Mouse (Mus musculus): ENCODE results near the gene Olfr281. TPM values are rescaled to one million over a fixed set of nuclear protein-coding genes. Genes with fewer than 3 reads are reported as not detected.
A peak's percentile ranks its signal among the peaks of the same experiment; 100 is the strongest.

The Olfr281 gene
- polyA plus RNA-seq, 1 experiment from 2014 or later, result not detected

DNA sequence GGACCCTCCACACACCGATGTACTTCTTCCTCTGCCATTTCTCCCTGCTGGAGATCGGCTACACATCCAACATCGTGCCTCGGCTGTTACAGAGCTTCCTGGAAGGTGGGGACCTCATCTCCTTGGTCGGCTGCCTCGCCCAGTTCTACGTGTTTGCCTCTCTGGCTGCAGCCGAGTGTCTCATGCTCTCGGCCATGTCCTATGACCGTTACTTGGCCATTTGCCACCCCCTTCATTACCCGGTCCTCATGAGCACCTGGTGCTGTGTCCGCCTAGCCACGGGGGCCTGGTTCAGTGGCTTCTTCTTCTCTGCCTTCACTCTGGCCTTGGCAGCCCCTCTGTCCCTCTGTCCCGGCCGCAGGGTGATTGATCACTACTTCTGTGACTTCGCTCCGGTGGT, 45.2 kb downstream of the Olfr281 start:
- no peak overlapping the region for H3K4me3 ChIP-seq (ENCODE audit: low read depth, low read length)
- 83% methylated on average over 17 of the region's 17 CpGs for WGBS

DNA sequence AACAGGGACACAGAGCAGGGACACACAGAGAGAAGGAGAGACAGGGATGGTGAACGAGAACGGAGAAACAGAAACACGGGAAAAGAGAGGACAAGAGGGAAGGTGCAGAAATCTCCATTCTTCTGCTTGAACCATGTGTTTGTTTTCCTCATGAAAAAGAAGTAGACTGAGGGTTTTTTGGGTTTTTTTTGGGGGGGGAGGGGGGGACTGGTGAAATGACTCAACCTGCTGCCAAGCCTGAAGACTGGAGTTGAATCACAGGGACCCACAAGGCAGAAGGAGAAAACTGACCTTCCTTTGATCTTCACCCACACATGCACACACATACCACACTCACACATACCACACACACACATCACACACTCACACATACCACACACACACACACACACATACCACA, 50.9 kb downstream of the Olfr281 start:
- 67% methylated on average over 3 of the region's 3 CpGs for WGBS
- H3K4me2 ChIP-seq, result no peak overlapping the region
- DNase-seq (ENCODE audit: low spot score) (no peak), ATAC-seq (replicated peaks; ENCODE audit: low FRiP score) (no peak)
- no peaks in the 10 kb centered on the region for H3K36me3 ChIP-seq (ENCODE audit: control insufficient read depth, insufficient read depth, low read length)
- no peak overlapping the region for H3K9ac ChIP-seq (ENCODE audit: low read depth, low read length)
- no peaks in the 10 kb centered on the region for H3K4me1 ChIP-seq (replicated peaks; ENCODE audit: control insufficient read depth, insufficient read depth, low read length)
- no peak overlapping the region for H3K4me3 ChIP-seq (ENCODE audit: low read depth, low read length)
- H3K27me3 ChIP-seq (replicated peaks; ENCODE audit: control insufficient read depth, insufficient read depth, low read length), result no peaks in the 10 kb centered on the region
- H3K9me3 ChIP-seq (ENCODE audit: control insufficient read depth, low read length), result no peaks in the 10 kb centered on the region
- no peak overlapping the region for H3K27ac ChIP-seq (ENCODE audit: low read depth, low read length)

More for the DNA sequence above, 45.2 kb downstream of the Olfr281 start:
- H3K9ac ChIP-seq (ENCODE audit: low read depth, low read length), result no peak overlapping the region
- ATAC-seq (replicated peaks; ENCODE audit: low FRiP score) (no peak), DNase-seq (ENCODE audit: low spot score) (no peak)
- no peak overlapping the region for H3K27ac ChIP-seq (ENCODE audit: low read depth, low read length)
- H3K27me3 ChIP-seq (replicated peaks; ENCODE audit: control insufficient read depth, insufficient read depth, low read length), result no peaks in the 10 kb centered on the region
- no peaks in the 10 kb centered on the region for H3K4me1 ChIP-seq (replicated peaks; ENCODE audit: control insufficient read depth, insufficient read depth, low read length)
- no peak overlapping the region for H3K4me2 ChIP-seq
- no peaks in the 10 kb centered on the region for H3K36me3 ChIP-seq (ENCODE audit: control insufficient read depth, insufficient read depth, low read length)
- H3K9me3 ChIP-seq (ENCODE audit: control insufficient read depth, low read length), result no peaks in the 10 kb centered on the region

DNA sequence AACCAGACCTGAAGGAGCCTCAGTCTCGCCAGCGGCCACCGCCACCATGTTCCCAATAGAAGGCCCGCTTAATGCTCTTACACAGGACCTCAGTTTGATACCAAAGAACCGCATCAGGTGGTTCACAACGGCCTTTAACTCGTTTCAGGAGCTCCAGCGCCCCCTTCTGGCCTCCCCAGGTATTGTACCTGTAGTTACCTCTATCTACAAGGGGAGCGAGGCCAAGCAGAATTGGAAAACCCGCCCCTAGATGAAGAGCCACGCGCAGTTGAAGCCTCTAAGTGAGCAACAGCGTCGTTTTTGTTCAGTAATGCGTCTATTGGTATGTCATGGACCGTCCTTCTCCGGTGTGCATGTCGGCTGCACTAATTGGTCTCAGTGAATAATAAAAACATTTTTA, 52.1 kb downstream of the Olfr281 start:
- H3K4me1 ChIP-seq (replicated peaks; ENCODE audit: control insufficient read depth, insufficient read depth, low read length), result no peaks in the 10 kb centered on the region
- H3K9ac ChIP-seq (ENCODE audit: low read depth, low read length), result no peak overlapping the region
- H3K27ac ChIP-seq (ENCODE audit: low read depth, low read length), result no peak overlapping the region
- no peaks in the 10 kb centered on the region for H3K27me3 ChIP-seq (replicated peaks; ENCODE audit: control insufficient read depth, insufficient read depth, low read length)
- DNase-seq (ENCODE audit: low spot score) (peak; percentile 66), ATAC-seq (replicated peaks; ENCODE audit: low FRiP score) (peak; percentile 18; the same call in 1 of the 2 replicates)
- H3K9me3 ChIP-seq (ENCODE audit: control insufficient read depth, low read length), result no peaks in the 10 kb centered on the region
- H3K36me3 ChIP-seq (ENCODE audit: control insufficient read depth, insufficient read depth, low read length), result no peaks in the 10 kb centered on the region
- WGBS, result 14% methylated on average over 18 of the region's 18 CpGs
- H3K4me2 ChIP-seq, result no peak overlapping the region
- no peak overlapping the region for H3K4me3 ChIP-seq (ENCODE audit: low read depth, low read length)

GRCm38 (mm10) chr15:98506253-98506957, 54.0 kb downstream of the Olfr281 start:
- WGBS, result 60% methylated on average over 9 of the region's 9 CpGs

DNA sequence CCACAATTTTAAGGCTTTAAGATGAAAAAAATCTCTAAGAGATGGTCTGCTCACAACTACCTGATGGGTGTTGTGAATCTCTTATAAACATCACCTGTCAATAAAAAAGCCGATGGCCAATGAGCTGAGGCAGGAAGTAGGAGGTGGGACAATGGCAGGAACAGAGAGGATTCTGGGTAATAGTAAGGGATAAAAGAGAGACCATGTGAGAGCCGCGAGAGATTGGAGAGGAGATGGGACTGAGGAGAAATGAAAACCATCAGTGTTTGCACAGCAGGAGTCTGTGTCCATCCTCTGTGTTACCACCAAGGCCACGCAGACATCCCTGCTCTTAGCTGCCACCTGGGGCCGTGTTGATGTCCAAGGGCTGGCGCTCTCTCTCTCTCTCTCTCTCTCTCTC, 54.9 kb downstream of the Olfr281 start:
- ATAC-seq (replicated peaks; ENCODE audit: low FRiP score) (no peak), DNase-seq (ENCODE audit: low spot score) (no peak)
- Histone ChIP-seq H3K4me2 (no peak overlapping the region), H3K9me3 (ENCODE audit: control insufficient read depth, low read length) (no peaks in the 10 kb centered on the region), H3K9ac (ENCODE audit: low read depth, low read length) (no peak overlapping the region), H3K4me3 (ENCODE audit: low read depth, low read length) (no peak overlapping the region), H3K27ac (ENCODE audit: low read depth, low read length) (no peak overlapping the region), H3K36me3 (ENCODE audit: control insufficient read depth, insufficient read depth, low read length) (no peaks in the 10 kb centered on the region), H3K4me1 (replicated peaks; ENCODE audit: control insufficient read depth, insufficient read depth, low read length) (peaks cover 6% of the 10 kb centered on the region; the same call in 1 of the 2 replicates), H3K27me3 (replicated peaks; ENCODE audit: control insufficient read depth, insufficient read depth, low read length) (no peaks in the 10 kb centered on the region)
- 86% methylated on average over 6 of the region's 6 CpGs for WGBS

More at GRCm38 (mm10) chr15:98506253-98506957, 54.0 kb downstream of the Olfr281 start:
- Histone ChIP-seq H3K4me3 (ENCODE audit: low read depth, low read length) (no peak overlapping the region), H3K27me3 (replicated peaks; ENCODE audit: control insufficient read depth, insufficient read depth, low read length) (no peaks in the 10 kb centered on the region), H3K4me2 (no peak overlapping the region), H3K9me3 (ENCODE audit: control insufficient read depth, low read length) (no peaks in the 10 kb centered on the region), H3K4me1 (replicated peaks; ENCODE audit: control insufficient read depth, insufficient read depth, low read length) (peaks cover 6% of the 10 kb centered on the region; the same call in 1 of the 2 replicates), H3K9ac (ENCODE audit: low read depth, low read length) (no peak overlapping the region), H3K27ac (ENCODE audit: low read depth, low read length) (no peak overlapping the region), H3K36me3 (ENCODE audit: control insufficient read depth, insufficient read depth, low read length) (no peaks in the 10 kb centered on the region)
- DNase-seq (ENCODE audit: low spot score), result no peak
- no peak for ATAC-seq (replicated peaks; ENCODE audit: low FRiP score)

GRCm38 (mm10) chr15:98509387-98509786, 57.0 kb downstream of the Olfr281 start:
- WGBS, result 45% methylated on average over 2 of the region's 2 CpGs
- no peaks in the 10 kb centered on the region for H3K27me3 ChIP-seq (replicated peaks; ENCODE audit: control insufficient read depth, insufficient read depth, low read length)
- no peak for ATAC-seq (replicated peaks; ENCODE audit: low FRiP score)

More at GRCm38 (mm10) chr15:98509387-98509786, 57.0 kb downstream of the Olfr281 start:
- Histone ChIP-seq H3K4me1 (replicated peaks; ENCODE audit: control insufficient read depth, insufficient read depth, low read length) (peaks cover 6% of the 10 kb centered on the region; the same call in 1 of the 2 replicates), H3K36me3 (ENCODE audit: control insufficient read depth, insufficient read depth, low read length) (no peaks in the 10 kb centered on the region), H3K4me2 (no peak overlapping the region), H3K9me3 (ENCODE audit: control insufficient read depth, low read length) (no peaks in the 10 kb centered on the region), H3K4me3 (ENCODE audit: low read depth, low read length) (no peak overlapping the region), H3K27ac (ENCODE audit: low read depth, low read length) (no peak overlapping the region), H3K9ac (ENCODE audit: low read depth, low read length) (no peak overlapping the region)
- no peak for DNase-seq (ENCODE audit: low spot score)

Other genes starting within 250 kb of the Olfr281 start
- gene Gm44579, start 231.6 kb upstream of the Olfr281 start, polyA plus RNA-seq (2014; fragmentation: Nextera tagmentation; extraction: Ambion mirVana), result not detected in 2 replicates
- gene Olfr287, start 231.5 kb upstream of the Olfr281 start, polyA plus RNA-seq (2014; fragmentation: Nextera tagmentation; extraction: Ambion mirVana), result not detected in 2 replicates
- not detected in 2 replicates for gene Olfr286, start 218.1 kb upstream of the Olfr281 start, polyA plus RNA-seq (2014; fragmentation: Nextera tagmentation; extraction: Ambion mirVana)
- not detected in 2 replicates for gene H1fnt, start 195.3 kb upstream of the Olfr281 start, polyA plus RNA-seq (2014; fragmentation: Nextera tagmentation; extraction: Ambion mirVana)
- 0.18 and 0.27 TPM in 2 replicates for gene Zfp641, start 156.4 kb upstream of the Olfr281 start, polyA plus RNA-seq (2014; fragmentation: Nextera tagmentation; extraction: Ambion mirVana)
- gene Olfr285, start 135.2 kb upstream of the Olfr281 start, polyA plus RNA-seq (2014; fragmentation: Nextera tagmentation; extraction: Ambion mirVana), result not detected in 2 replicates
- not detected in 2 replicates for gene Olfr284, start 111.6 kb upstream of the Olfr281 start, polyA plus RNA-seq (2014; fragmentation: Nextera tagmentation; extraction: Ambion mirVana)
- gene Olfr283, start 71.6 kb upstream of the Olfr281 start, polyA plus RNA-seq (2014; fragmentation: Nextera tagmentation; extraction: Ambion mirVana), result not detected in 2 replicates
- gene Olfr282, start 21.4 kb upstream of the Olfr281 start, polyA plus RNA-seq (2014; fragmentation: Nextera tagmentation; extraction: Ambion mirVana), result not detected in 2 replicates
- gene OR5BS1P, start 17.3 kb downstream of the Olfr281 start, polyA plus RNA-seq (2014; fragmentation: Nextera tagmentation; extraction: Ambion mirVana), result not detected in 2 replicates
- gene Lalba, start 30.1 kb downstream of the Olfr281 start, polyA plus RNA-seq (2014; fragmentation: Nextera tagmentation; extraction: Ambion mirVana), result not detected in 2 replicates
- not detected in 2 replicates for gene Olfr279, start 39.8 kb downstream of the Olfr281 start, polyA plus RNA-seq (2014; fragmentation: Nextera tagmentation; extraction: Ambion mirVana)
- gene Kansl2, start 81.7 kb downstream of the Olfr281 start, polyA plus RNA-seq (2014; fragmentation: Nextera tagmentation; extraction: Ambion mirVana), result 92.6 and 94.2 TPM in 2 replicates
- 56.0 and 56.3 TPM in 2 replicates for gene Ccnt1, start 118.3 kb downstream of the Olfr281 start, polyA plus RNA-seq (2014; fragmentation: Nextera tagmentation; extraction: Ambion mirVana)
- gene 4930415O20Rik, start 118.4 kb downstream of the Olfr281 start, polyA plus RNA-seq (2014; fragmentation: Nextera tagmentation; extraction: Ambion mirVana), result 0.55 TPM in 1 of 2 replicates, not detected in the other
- 8.3 and 12.3 TPM in 2 replicates for gene Adcy6, start 157.5 kb downstream of the Olfr281 start, polyA plus RNA-seq (2014; fragmentation: Nextera tagmentation; extraction: Ambion mirVana)
- gene Cacnb3, start 178.3 kb downstream of the Olfr281 start, polyA plus RNA-seq (2014; fragmentation: Nextera tagmentation; extraction: Ambion mirVana), result 13.2 TPM in 2 replicates
- gene Ddx23, start 210.3 kb downstream of the Olfr281 start, polyA plus RNA-seq (2014; fragmentation: Nextera tagmentation; extraction: Ambion mirVana), result 18.8 and 19.4 TPM in 2 replicates
- 0.60 and 0.68 TPM in 2 replicates for gene Rnd1, start 224.9 kb downstream of the Olfr281 start, polyA plus RNA-seq (2014; fragmentation: Nextera tagmentation; extraction: Ambion mirVana)